Mouse (Mus musculus): ENCODE results near the gene Gsdme. TPM values are rescaled to one million over a fixed set of nuclear protein-coding genes. Genes with fewer than 3 reads are reported as not detected.

The Gsdme gene
- total RNA-seq, 2 experiments from 2014 or later, result 0.26 to 0.70 TPM

- no peak for DNase-seq
- Histone ChIP-seq H3K27ac (no peak overlapping the region), H3K4me3 (no peak overlapping the region)
- TF ChIP-seq CTCF (IDR thresholded peaks at IDR 0.05), result no peak
- intact Hi-C loops (cut with DNase I), result no loop called here
Measured at GRCm38 (mm10) chr6:50273947-50274346, 10.3 kb upstream of the Gsdme start.

- no peak for DNase-seq
- no peak for TF ChIP-seq CTCF (IDR thresholded peaks at IDR 0.05)
- no peak overlapping the region for H3K4me3 ChIP-seq
- intact Hi-C loops (cut with DNase I), result no loop called here
- H3K27ac ChIP-seq, result no peak overlapping the region
Measured at GRCm38 (mm10) chr6:50273416-50273815, 9.8 kb upstream of the Gsdme start.

GRCm38 (mm10) chr6:50262310-50262709, 1.4 kb downstream of the Gsdme start:
- intact Hi-C loops (cut with DNase I), result no loop called here
- no peak for DNase-seq
- no peak for TF ChIP-seq CTCF (IDR thresholded peaks at IDR 0.05)
- H3K27ac ChIP-seq, result peak overlapping the region; percentile 74; the same call in 1 of the 2 replicates
- H3K4me3 ChIP-seq, result peak overlapping the region; percentile 71

GRCm38 (mm10) chr6:50261922-50262261, 1.8 kb downstream of the Gsdme start:
- intact Hi-C loops (cut with DNase I), result no loop called here
- no peak for TF ChIP-seq CTCF (IDR thresholded peaks at IDR 0.05)
- Histone ChIP-seq H3K27ac (peak overlapping the region; percentile 74), H3K4me3 (peak overlapping the region; percentile 71)
- no peak for DNase-seq

- Histone ChIP-seq H3K27ac (peak overlapping the region; percentile 74), H3K4me3 (peak overlapping the region; percentile 71)
- TF ChIP-seq CTCF (IDR thresholded peaks at IDR 0.05), result no peak
- peak; percentile 89 for DNase-seq
- intact Hi-C loops (cut with DNase I), result no loop called here
Measured at GRCm38 (mm10) chr6:50261201-50261921, 2.3 kb downstream of the Gsdme start.

- no peak overlapping the region for H3K27ac ChIP-seq
- intact Hi-C loops (cut with DNase I), result no loop called here
- no peak for TF ChIP-seq CTCF (IDR thresholded peaks at IDR 0.05)
- no peak overlapping the region for H3K4me3 ChIP-seq
- DNase-seq, result no peak
Measured at GRCm38 (mm10) chr6:50255356-50255755, 8.3 kb downstream of the Gsdme start.

- DNase-seq, result peak; percentile 68
- intact Hi-C loops (cut with DNase I), result no loop called here
- TF ChIP-seq CTCF (IDR thresholded peaks at IDR 0.05), result no peak
- Histone ChIP-seq H3K4me3 (peak overlapping the region; percentile 43), H3K27ac (peak overlapping the region; percentile 80)
Measured at GRCm38 (mm10) chr6:50254723-50255184, 8.9 kb downstream of the Gsdme start.

GRCm38 (mm10) chr6:50252690-50253089, 11.0 kb downstream of the Gsdme start:
- TF ChIP-seq CTCF (IDR thresholded peaks at IDR 0.05), result no peak
- DNase-seq, result no peak
- Histone ChIP-seq H3K4me3 (no peak overlapping the region), H3K27ac (no peak overlapping the region)
- intact Hi-C loops (cut with DNase I), result no loop called here

- intact Hi-C loops (cut with DNase I), result no loop called here
- H3K27ac ChIP-seq, result no peak overlapping the region
- TF ChIP-seq CTCF (IDR thresholded peaks at IDR 0.05), result no peak
- no peak for DNase-seq
- H3K4me3 ChIP-seq, result no peak overlapping the region
Measured at GRCm38 (mm10) chr6:50247791-50248190, 15.9 kb downstream of the Gsdme start.

GRCm38 (mm10) chr6:50247356-50247755, 16.3 kb downstream of the Gsdme start:
- H3K4me3 ChIP-seq, result no peak overlapping the region
- H3K27ac ChIP-seq, result no peak overlapping the region
- intact Hi-C loops (cut with DNase I), result no loop called here
- DNase-seq, result no peak
- TF ChIP-seq CTCF (IDR thresholded peaks at IDR 0.05), result no peak

GRCm38 (mm10) chr6:50244967-50245366, 18.7 kb downstream of the Gsdme start:
- DNase-seq, result no peak
- TF ChIP-seq CTCF (IDR thresholded peaks at IDR 0.05), result no peak
- Histone ChIP-seq H3K27ac (no peak overlapping the region), H3K4me3 (no peak overlapping the region)
- intact Hi-C loops (cut with DNase I), result no loop called here

- intact Hi-C loops (cut with DNase I), result no loop called here
- TF ChIP-seq CTCF (IDR thresholded peaks at IDR 0.05), result no peak
Measured at GRCm38 (mm10) chr6:50244126-50244525, 19.5 kb downstream of the Gsdme start.

GRCm38 (mm10) chr6:50240437-50240836, 23.2 kb downstream of the Gsdme start:
- no peak for DNase-seq
- intact Hi-C loops (cut with DNase I), result no loop called here
- no peak for TF ChIP-seq CTCF (IDR thresholded peaks at IDR 0.05)
- H3K27ac ChIP-seq, result no peak overlapping the region
- H3K4me3 ChIP-seq, result no peak overlapping the region

More at GRCm38 (mm10) chr6:50244126-50244525, 19.5 kb downstream of the Gsdme start:
- DNase-seq, result no peak
- H3K27ac ChIP-seq, result no peak overlapping the region
- no peak overlapping the region for H3K4me3 ChIP-seq

- no peak for TF ChIP-seq CTCF (IDR thresholded peaks at IDR 0.05)
- DNase-seq, result no peak
Measured at GRCm38 (mm10) chr6:50239902-50240301, 23.8 kb downstream of the Gsdme start.

More at GRCm38 (mm10) chr6:50239902-50240301, 23.8 kb downstream of the Gsdme start:
- Histone ChIP-seq H3K4me3 (no peak overlapping the region), H3K27ac (no peak overlapping the region)
- intact Hi-C loops (cut with DNase I), result no loop called here

Data from gastrocnemius, adult 2 months (tissue).